ENCODE assay signal across 10 mouse cellular contexts in the genomic region with DNA sequence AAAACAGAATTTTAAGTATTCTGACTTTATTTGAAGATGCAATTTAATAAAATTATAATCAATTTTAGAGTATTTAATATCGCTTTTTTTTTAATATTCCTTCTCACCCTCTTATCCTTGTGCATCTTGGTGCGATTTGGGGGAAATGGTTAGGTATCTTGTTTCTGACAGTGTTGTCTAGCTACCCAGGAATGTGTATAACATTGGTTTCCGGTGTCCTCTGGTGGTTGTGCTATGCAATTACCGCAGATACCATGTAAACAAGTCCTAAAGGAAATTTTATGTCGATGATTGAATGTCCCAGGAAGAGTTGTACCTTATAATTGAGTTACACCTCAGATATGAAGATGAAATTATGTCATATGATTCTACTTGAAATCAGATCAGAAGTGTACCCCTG.
A peak's percentile ranks its signal among the peaks of the same experiment; 100 is the strongest.
DNase-seq lines count a peak whose midpoint lies in the region; ATAC-seq and TF ChIP-seq lines count a peak whose summit lies in the region.
"Had no signal": no experiment of that assay in that cellular context is flagged by ENCODE, and none has a peak within 500 bp of the region (broad histone marks: within the 10 kb centered on the region; RNA-seq: fewer than 3 reads in every experiment).

No protein-coding gene starts in this region.

- no peak overlapping the region for H3K9ac ChIP-seq in limb, embryonic 14.5 days (ENCODE audit: low read depth, low read length, severe bottlenecking)
- H3K9ac ChIP-seq: embryonic facial prominence, embryonic 13.5 days; liver, embryonic 13.5 days had no signal

- H3K9me3 ChIP-seq in limb, embryonic 14.5 days (ENCODE audit: control insufficient read depth, low read length): no peaks in the 10 kb centered on the region
- no peaks in the 10 kb centered on the region for H3K9me3 ChIP-seq in limb, embryonic 10.5 days (replicated peaks)
- H3K9me3 ChIP-seq: embryonic facial prominence, embryonic 13.5 days; liver, embryonic 13.5 days had no signal

- 44% methylated on average over 5 of the region's 5 CpGs for WGBS in limb, embryonic 14.5 days
- 55% methylated on average over 5 of the region's 5 CpGs for WGBS in limb, embryonic 10.5 days

- DNase-seq in limb, embryonic 14.5 days (ENCODE audit: low spot score): peak; percentile 6
- no peak for DNase-seq in limb, embryonic 10.5 days (ENCODE audit: low spot score)
- peak; percentile 76 for DNase-seq in NIH3T3 (ENCODE audit: low read depth)
- peak; percentile 50 to 76 for DNase-seq in cerebellum, postnatal 25 days
- DNase-seq in layer of hippocampus, adult 9-11 months: peak; percentile 43
- DNase-seq in gastrocnemius, adult 8-10 months (ENCODE audit: low spot score in 2 of 2): no peak
- DNase-seq in urinary bladder, postnatal 14 days (ENCODE audit: low spot score): no peak
- no peak for DNase-seq in gastrocnemius, adult 18-20 months (ENCODE audit: low spot score)
- DNase-seq: liver, embryonic 13.5 days had no signal

- H3K4me2 ChIP-seq in limb, embryonic 14.5 days (replicated peaks; ENCODE audit: low read depth, low read length, severe bottlenecking): no peak overlapping the region
- H3K4me2 ChIP-seq: embryonic facial prominence, embryonic 13.5 days; liver, embryonic 13.5 days had no signal

- H3K27me3 ChIP-seq in limb, embryonic 14.5 days (ENCODE audit: control insufficient read depth, insufficient read depth, low read length): no peaks in the 10 kb centered on the region
- H3K27me3 ChIP-seq in limb, embryonic 10.5 days (ENCODE audit: low read depth, poor library complexity, severe bottlenecking): no peaks in the 10 kb centered on the region
- H3K27me3 ChIP-seq: embryonic facial prominence, embryonic 13.5 days; liver, embryonic 13.5 days had no signal

- H3K27ac ChIP-seq in limb, embryonic 14.5 days (replicated peaks; ENCODE audit: low read depth, low read length): no peak overlapping the region
- H3K27ac ChIP-seq in limb, embryonic 10.5 days: no peak overlapping the region
- H3K27ac ChIP-seq: embryonic facial prominence, embryonic 13.5 days; liver, embryonic 13.5 days had no signal

- no peak for ATAC-seq in limb, embryonic 14.5 days (ENCODE audit: low FRiP score, low read depth)

- H3K36me3 ChIP-seq in limb, embryonic 14.5 days (ENCODE audit: control insufficient read depth, insufficient read depth, low read length): no peaks in the 10 kb centered on the region
- no peaks in the 10 kb centered on the region for H3K36me3 ChIP-seq in limb, embryonic 10.5 days
- H3K36me3 ChIP-seq: embryonic facial prominence, embryonic 13.5 days; liver, embryonic 13.5 days had no signal

- no peak overlapping the region for H3K4me3 ChIP-seq in limb, embryonic 14.5 days (replicated peaks; ENCODE audit: low read length)
- no peak overlapping the region for H3K4me3 ChIP-seq in limb, embryonic 10.5 days
- H3K4me3 ChIP-seq: embryonic facial prominence, embryonic 13.5 days; liver, embryonic 13.5 days had no signal

- no peaks in the 10 kb centered on the region for H3K4me1 ChIP-seq in limb, embryonic 14.5 days (ENCODE audit: control insufficient read depth, insufficient read depth, low read length)
- no peaks in the 10 kb centered on the region for H3K4me1 ChIP-seq in limb, embryonic 10.5 days
- H3K4me1 ChIP-seq: embryonic facial prominence, embryonic 13.5 days; liver, embryonic 13.5 days had no signal

- no peak for TF ChIP-seq POLR2A in limb, embryonic 14.5 days (IDR thresholded peaks at IDR 0.05; ENCODE audit: borderline replicate concordance, extremely low read depth, insufficient read depth, insufficient read length)

Comparison
In these comparisons a context has a peak if more than half of its experiments do, and no peak if none do; other contexts are left out.
1. DNase-seq: peak in limb, embryonic 14.5 days (single experiment), NIH3T3 (single experiment), cerebellum, postnatal 25 days (2 of 2) and layer of hippocampus, adult 9-11 months (single experiment); none in limb, embryonic 10.5 days (single experiment), gastrocnemius, adult 8-10 months (0 of 2), urinary bladder, postnatal 14 days (single experiment) and gastrocnemius, adult 18-20 months (single experiment).